Mouse (Mus musculus): Measurements from ENCODE around the gene Prnp. TPM values are rescaled to one million over a fixed set of nuclear protein-coding genes. Genes with fewer than 3 reads are reported as not detected.

Prnp gene
- polyA plus RNA-seq, 1 experiment from 2014 or later = 57.0 TPM

DNA sequence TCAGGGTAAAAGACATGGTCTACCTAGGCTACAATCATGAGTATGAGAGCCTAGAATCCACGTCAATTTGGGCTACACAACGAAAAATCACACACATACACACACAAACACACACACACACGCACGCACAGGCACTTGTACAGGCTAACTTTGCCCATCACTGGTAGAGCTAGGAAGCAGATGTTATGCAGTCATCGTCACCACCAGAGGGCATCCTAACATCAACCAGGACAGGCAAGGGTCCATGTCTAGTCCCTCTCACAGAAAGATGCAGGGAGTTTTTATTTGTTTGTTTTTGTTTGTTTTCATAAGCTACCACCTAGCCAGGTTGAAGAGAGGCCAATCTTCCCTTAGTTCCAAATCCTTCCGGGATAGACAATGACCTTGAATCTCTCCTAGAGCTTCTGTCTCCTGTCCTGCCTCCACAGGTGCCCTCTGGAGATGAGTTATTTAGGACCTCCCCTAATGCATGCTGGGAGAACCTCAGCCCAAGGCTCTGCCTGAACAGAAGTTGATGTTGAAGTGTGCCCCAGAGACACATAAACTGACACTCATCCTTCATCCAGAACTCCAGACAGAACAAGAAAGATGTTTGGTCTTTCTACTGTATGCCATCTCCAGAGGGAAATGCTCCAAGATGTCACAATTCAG, 72.9 kb downstream of the Prnp start:
- H3K4me2 ChIP-seq = no peak overlapping the region
- H3K36me3 ChIP-seq = no peaks in the 10 kb centered on the region
- H3K4me3 ChIP-seq = no peak overlapping the region
- H3K27me3 ChIP-seq = no peaks in the 10 kb centered on the region
- no peak overlapping the region for H3K27ac ChIP-seq
- no peak overlapping the region for H3K9ac ChIP-seq
- no peaks in the 10 kb centered on the region for H3K9me3 ChIP-seq
- ATAC-seq (ENCODE audit: borderline replicate concordance, extremely low read depth, low FRiP score, low TSS enrichment) = no peak
- WGBS = 12% methylated on average over 6 of the region's 6 CpGs
- H3K4me1 ChIP-seq = no peaks in the 10 kb centered on the region

DNA sequence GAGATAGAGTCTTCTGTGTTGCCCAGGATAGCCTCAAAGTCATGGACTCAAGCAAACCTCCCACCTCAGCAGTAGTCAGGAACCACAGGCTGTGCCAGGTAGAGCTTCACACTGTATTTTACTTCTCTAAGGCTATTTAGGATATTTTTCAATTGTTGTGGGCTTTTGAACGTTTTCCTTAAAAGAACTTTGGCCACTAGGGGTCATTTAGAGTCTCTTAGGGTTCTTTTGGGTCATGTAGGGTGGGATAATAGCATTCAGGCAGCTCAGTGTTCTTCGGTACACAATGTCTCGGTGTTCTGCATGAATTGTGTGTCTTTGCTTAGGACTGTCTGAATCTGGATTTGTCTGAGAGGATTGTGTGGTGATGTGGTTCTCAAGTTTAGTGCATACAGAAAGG, 78.2 kb downstream of the Prnp start:
- ATAC-seq (ENCODE audit: borderline replicate concordance, extremely low read depth, low FRiP score, low TSS enrichment) = no peak
- no peak overlapping the region for H3K4me3 ChIP-seq
- H3K9ac ChIP-seq = no peak overlapping the region
- no peak overlapping the region for H3K27ac ChIP-seq
- no peaks in the 10 kb centered on the region for H3K27me3 ChIP-seq
- H3K36me3 ChIP-seq = no peaks in the 10 kb centered on the region
- 48% methylated on average over 3 of the region's 3 CpGs for WGBS
- H3K9me3 ChIP-seq = no peaks in the 10 kb centered on the region
- 0 out of 2 replicates have a peak, but pooled peaks cover 7% of the 10 kb centered on the region for H3K4me1 ChIP-seq
- H3K4me2 ChIP-seq = no peak overlapping the region

Other genes starting within 250 kb of the Prnp start
- not detected in 2 replicates for gene Erv3, start 50.2 kb upstream of the Prnp start, polyA plus RNA-seq (2015; fragmentation: Nextera tagmentation; extraction: Ambion mirVana)
- gene Prn, start within 50 bp of the Prnp start, polyA plus RNA-seq (2015; fragmentation: Nextera tagmentation; extraction: Ambion mirVana) = not detected in 2 replicates
- gene Prnd, start 40.9 kb downstream of the Prnp start, polyA plus RNA-seq (2015; fragmentation: Nextera tagmentation; extraction: Ambion mirVana) = 44.2 and 44.8 TPM in 2 replicates
- 11.9 and 13.5 TPM in 2 replicates for gene Rassf2, start 120.3 kb downstream of the Prnp start, polyA plus RNA-seq (2015; fragmentation: Nextera tagmentation; extraction: Ambion mirVana)
- gene Slc23a2, start 235.2 kb downstream of the Prnp start, polyA plus RNA-seq (2015; fragmentation: Nextera tagmentation; extraction: Ambion mirVana) = 11.6 and 12.1 TPM in 2 replicates